Mouse (Mus musculus): Measurements from ENCODE around the gene Cabp7. TPM values are rescaled to one million over a fixed set of nuclear protein-coding genes. Genes with fewer than 3 reads are reported as not detected.
A peak's percentile ranks its signal among the peaks of the same experiment; 100 is the strongest.

Gene Cabp7
- total RNA-seq, 2 experiments from 2014 or later, result 0.39 to 0.47 TPM

GRCm38 (mm10) chr11:4705178-4705577 lies 41.4 kb downstream of the Cabp7 start:
- no peak for DNase-seq (ENCODE audit: low spot score in 2 of 2)

DNA sequence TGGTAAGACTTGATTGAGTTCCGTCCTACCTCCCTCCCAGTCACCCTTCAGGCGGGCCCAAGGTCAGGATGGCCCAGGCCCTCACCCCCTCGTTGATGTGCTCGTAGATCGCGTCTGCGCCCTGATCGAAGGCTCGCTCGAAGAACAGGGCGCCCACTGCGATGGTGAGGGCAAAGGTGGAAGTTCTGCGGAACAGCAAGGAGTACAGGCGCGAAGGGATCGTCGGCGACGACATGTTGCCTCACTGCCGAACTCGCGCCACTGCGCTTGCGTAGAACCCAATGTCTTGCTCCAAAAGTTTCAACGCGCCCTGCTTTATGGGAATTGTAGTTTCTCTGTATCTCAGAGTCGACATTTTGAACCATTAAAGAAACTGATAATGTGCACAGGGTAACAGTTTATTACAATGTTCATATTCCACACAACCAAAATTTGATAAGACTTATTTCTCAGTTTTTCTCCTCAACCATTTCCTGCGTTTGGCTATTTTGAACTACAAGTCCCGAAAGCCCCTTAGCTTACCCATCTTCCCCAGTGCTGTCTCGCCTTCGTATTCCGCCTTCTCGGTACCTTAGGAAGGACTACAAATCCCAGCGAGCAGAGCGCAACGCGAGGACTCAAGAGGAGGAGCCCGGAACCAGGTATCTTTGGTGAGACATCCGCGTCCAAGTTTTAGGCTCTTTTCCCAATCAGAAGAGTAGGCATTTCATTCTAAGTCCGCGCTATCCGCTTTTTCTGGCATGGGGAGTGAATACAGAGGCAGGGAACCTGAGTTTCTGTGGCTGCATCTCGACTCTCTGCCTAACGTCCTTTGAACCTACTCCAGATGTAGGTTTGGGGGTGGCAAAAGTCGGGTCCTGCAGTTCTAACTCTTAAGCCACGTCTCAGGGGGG lies 42.3 kb downstream of the Cabp7 start, which contains the start of the genes Uqcr10 and Zmat5:
Gene Uqcr10 (minus strand): TSS at position 271 of the 893 bp plus-strand sequence.
Gene Zmat5 (plus strand): TSS at position 607 of the 893 bp plus-strand sequence.
- peak; percentile 82 to 94 for DNase-seq (ENCODE audit: low spot score in 2 of 2)

- no peak for DNase-seq (ENCODE audit: low spot score in 2 of 2)
Measured at GRCm38 (mm10) chr11:4703688-4704071, 42.9 kb downstream of the Cabp7 start.

GRCm38 (mm10) chr11:4700726-4701125 lies 45.9 kb downstream of the Cabp7 start:
- DNase-seq (ENCODE audit: low spot score in 2 of 2), result no peak

DNA sequence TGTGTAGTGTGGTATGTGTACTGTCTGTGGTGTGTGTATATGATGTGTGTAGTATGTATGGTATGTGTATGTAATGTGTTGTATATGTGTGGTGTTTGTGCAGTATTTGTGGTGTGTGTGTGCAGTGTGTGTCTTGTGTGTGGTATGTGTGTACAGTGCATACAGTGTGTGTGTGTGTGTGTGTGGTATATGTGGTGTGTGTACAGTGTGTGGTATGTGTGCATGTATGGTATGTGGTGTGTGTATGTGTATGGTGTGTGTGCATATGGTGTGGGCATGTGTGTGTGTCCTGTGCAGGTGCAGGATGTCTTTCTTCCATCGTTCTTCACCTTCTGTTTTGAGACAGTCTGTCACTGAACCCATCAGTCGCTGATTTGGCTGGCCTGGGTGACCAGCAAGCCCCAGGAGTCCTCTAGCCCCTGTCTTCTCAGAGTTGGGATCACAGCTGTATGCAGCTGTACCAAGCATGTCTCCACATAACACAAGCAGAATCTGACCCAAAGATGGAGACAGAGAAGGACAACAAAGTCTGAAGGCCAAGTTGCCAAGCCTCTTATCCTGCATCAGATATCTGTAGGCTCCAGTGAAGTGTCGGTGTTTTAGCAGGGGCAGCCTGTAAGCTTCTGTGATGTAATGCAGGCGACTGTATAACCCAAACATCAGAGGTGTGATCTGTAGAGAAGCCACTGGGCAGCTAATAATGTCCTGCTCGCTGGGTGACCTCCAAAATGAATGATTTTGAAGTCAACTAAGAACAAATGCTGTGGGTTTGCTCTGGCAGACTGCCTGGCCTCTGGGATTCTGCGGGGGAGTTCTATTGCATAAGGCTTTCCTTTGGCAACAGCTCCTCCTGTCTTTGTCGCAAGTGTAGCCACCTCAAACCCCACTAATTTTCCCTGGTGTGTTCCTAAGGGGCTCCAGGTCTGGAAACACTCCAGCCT lies 49.3 kb downstream of the Cabp7 start:
- DNase-seq (ENCODE audit: low spot score in 2 of 2), result peak in 1 of 2 experiments; percentile 59

DNA sequence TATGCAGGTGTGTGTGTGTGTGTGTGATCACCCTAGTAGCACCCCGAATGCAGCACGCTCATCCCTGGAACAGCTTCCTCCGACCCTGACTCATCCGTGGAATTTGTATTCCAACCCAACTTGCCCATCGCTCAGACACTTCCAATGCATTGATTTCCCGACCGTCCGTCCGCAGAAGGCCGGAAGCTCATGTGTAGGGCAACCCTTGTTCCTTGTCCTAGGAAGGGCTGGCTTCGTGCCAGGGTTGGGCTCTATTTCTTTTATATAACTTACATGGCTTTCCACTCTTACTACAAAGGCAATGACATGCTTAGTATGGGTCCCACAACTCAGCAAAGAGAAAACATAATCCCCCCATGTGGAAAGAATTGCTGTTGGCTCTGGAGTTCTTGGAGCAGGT lies 54.4 kb downstream of the Cabp7 start:
- no peak for DNase-seq (ENCODE audit: low spot score in 2 of 2)

DNA sequence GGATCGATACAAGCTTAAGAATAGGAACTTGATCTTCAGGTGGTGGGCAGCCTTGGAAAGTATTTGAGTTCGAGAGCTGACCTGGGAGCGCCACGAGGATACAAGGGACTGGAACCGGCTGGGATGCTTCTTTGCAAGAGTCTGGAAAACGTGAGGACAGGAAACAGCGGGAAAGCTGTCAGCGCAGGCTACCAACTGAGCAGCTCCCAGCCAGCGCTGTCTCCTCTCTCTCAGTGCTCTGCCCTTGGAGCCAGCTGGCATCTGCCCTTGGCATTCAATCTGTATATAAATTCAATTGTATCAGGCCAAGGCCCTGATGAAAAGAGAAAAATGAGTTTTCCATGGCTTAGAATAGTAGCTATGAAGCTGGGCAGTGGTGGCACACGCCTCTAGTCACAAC lies 55.4 kb downstream of the Cabp7 start:
- DNase-seq (ENCODE audit: low spot score in 2 of 2), result peak in 1 of 2 experiments; percentile 43

DNA sequence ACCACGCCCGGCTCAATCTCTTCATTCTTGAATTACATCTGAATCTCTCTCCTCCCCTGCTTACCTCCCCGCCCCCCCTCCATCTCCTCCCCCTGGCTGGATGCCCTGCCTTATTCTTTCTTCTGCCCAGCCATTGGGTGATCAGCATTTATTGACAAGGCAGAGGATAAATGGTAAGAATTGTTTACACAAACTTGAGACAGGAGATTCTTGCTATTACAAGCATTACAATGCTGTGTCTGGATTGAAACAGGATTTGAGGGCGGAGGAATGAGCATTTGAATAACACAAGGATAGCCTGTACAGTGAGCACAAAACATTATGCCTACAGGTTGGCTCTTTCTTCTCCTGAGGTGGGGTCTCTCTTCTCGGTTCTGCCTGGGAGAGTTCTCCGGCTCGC lies 56.2 kb downstream of the Cabp7 start:
- DNase-seq (ENCODE audit: low spot score in 2 of 2), result no peak

- no peak for DNase-seq (ENCODE audit: low spot score in 2 of 2)
Measured at GRCm38 (mm10) chr11:4688632-4689380, 57.8 kb downstream of the Cabp7 start.

- no peak for DNase-seq (ENCODE audit: low spot score in 2 of 2)
Measured at GRCm38 (mm10) chr11:4687874-4688273, 58.7 kb downstream of the Cabp7 start.

- no peak for DNase-seq (ENCODE audit: low spot score in 2 of 2)
Measured at GRCm38 (mm10) chr11:4687027-4687426, 59.6 kb downstream of the Cabp7 start.

Other genes starting within 250 kb of the Cabp7 start
- gene Mtmr3, start 151.9 kb downstream of the Cabp7 start, total RNA-seq (2021), result 10 to 100 TPM; 62.9 to 68.7 TPM
- not detected for gene Gm11032, start 126.7 kb downstream of the Cabp7 start, total RNA-seq (2021)
- gene Ascc2, start 109.0 kb downstream of the Cabp7 start, total RNA-seq (2021), result 10 to 100 TPM; 20.0 to 20.6 TPM
- 100 to 1,000 TPM; 632 to 697 TPM for gene Uqcr10, start 42.4 kb downstream of the Cabp7 start, total RNA-seq (2021)
- 10 to 100 TPM; 15.3 to 21.0 TPM for gene Zmat5, start 42.1 kb downstream of the Cabp7 start, total RNA-seq (2021)
- gene Nf2, start 102.8 kb upstream of the Cabp7 start, total RNA-seq (2021), result 10 to 100 TPM; 56.2 to 56.8 TPM
- 1 to 10 TPM; 4.0 to 4.1 TPM for gene Nipsnap1, start 127.2 kb upstream of the Cabp7 start, total RNA-seq (2021)
- gene Thoc5, start 148.5 kb upstream of the Cabp7 start, total RNA-seq (2021), result 10 to 100 TPM; 18.2 to 19.6 TPM
- gene Nefh, start 201.3 kb upstream of the Cabp7 start, total RNA-seq (2021), result under 1 TPM; 0.08 to 0.17 TPM
- 10 to 100 TPM; 46.5 to 58.0 TPM for gene Ap1b1, start 240.0 kb upstream of the Cabp7 start, total RNA-seq (2021)